Mouse (Mus musculus) left cerebral cortex, adult 18-20 months (tissue): ENCODE results near the gene Rgs6. TPM values are rescaled to one million over a fixed set of nuclear protein-coding genes. Genes with fewer than 3 reads are reported as not detected.

ENCODE experiments used
- DNase-seq, 2 experiments: peaks; one replicate each; pipeline ENCODE4 v3.0.0; 2021 to 2022; ENCODE audit warnings: low spot score in 2 of 2, mixed read lengths in 1 of 2
- total RNA-seq, 2 experiments: library from RNA; stranded (reverse); gene quantifications; 2 replicates each; pipeline ENCODE4 v1.2.3; 2021

Rgs6 gene
- total RNA-seq, 2 experiments from 2014 or later, result 63.9 to 70.1 TPM

DNA sequence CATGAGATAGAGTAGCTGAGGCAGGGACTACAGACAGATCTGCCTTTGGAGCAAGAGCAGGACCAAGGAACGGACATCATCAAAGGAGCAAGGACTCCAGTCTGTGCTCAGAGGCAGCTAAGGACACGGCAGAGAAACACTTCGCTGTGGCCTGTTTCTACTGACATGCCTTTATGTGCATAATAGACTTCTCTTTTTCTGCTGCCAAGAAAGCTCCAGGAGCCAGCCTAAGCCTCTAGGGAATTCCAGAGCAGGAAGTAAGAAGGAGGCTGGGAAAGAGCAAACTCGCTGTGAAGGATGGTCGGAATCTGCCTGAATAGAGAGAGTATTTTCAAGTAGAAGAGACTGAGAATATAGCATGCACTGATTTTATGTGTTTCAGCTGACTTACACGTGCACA is 253.5 kb downstream of the Rgs6 start:
- no peak for DNase-seq

- no peak for DNase-seq
Observed at GRCm38 (mm10) chr12:82848304-82848872, 260.3 kb downstream of the Rgs6 start.

DNA sequence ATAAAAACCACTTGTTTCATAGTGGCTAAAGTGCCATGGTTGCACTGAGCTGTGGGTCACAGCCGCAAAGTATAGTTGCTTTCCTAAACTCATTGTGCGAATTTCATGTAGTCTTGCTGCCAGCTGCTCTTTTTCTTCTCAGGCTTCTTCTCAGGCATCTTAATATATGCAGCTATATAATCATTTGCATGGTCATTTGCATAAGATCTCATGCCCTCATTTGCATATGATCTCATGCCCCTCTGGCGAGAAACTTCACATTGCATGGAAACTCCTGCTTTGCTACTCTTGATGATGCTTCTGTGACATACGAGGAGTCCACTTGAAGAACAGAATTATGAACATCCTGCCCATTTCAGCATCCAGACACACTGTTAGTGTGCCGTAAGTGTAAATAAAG is 266.8 kb downstream of the Rgs6 start:
- no peak for DNase-seq

GRCm38 (mm10) chr12:82855333-82856107 is 267.4 kb downstream of the Rgs6 start:
- DNase-seq, result peak in 1 of 2 experiments; percentile 15

GRCm38 (mm10) chr12:82865686-82866085 is 277.6 kb downstream of the Rgs6 start:
- peak in 1 of 2 experiments; percentile 21 for DNase-seq

- no peak for DNase-seq
Observed at GRCm38 (mm10) chr12:82880711-82881110, 292.6 kb downstream of the Rgs6 start.

GRCm38 (mm10) chr12:82883079-82883478 is 295.0 kb downstream of the Rgs6 start:
- DNase-seq, result no peak

DNA sequence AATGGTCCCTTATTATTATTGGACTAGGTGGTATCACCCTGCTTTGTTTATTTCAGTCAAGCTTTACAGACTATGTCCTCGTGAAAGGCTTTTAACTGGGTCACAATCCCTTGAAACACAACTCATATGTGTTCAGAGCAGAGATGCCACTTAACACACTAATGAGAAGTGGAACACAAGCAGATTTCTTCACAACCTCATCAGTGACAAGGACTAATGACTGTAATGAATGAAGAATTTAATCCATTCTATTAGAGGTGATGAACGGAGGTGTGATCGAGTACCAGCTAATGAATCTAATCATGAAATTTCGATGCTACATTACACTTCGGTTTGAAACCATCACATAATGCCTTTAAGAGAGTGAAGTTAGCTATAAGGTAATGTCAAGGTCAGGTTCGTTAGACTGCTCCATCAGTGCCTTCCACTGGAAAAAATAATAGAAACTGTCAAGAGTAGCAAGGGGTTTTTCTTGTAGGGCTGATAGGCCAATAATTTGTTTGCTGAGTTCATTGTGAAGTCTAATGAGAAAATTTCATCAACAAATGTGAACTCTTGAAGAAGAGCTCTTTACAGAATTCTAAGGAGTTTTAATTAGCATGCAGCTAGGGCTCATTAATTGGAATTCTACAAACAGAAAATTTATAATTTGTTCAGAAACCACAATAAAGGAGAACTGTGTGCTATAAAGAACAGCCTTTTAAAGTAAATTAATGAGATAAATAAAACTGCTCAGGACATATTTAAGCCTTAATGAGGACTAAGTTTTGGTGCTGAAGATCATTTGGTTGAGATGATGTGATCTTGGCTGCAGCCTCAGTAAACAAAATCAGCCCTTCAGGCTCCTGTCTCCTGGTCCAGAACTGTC is 307.1 kb downstream of the Rgs6 start:
- no peak for DNase-seq

DNA sequence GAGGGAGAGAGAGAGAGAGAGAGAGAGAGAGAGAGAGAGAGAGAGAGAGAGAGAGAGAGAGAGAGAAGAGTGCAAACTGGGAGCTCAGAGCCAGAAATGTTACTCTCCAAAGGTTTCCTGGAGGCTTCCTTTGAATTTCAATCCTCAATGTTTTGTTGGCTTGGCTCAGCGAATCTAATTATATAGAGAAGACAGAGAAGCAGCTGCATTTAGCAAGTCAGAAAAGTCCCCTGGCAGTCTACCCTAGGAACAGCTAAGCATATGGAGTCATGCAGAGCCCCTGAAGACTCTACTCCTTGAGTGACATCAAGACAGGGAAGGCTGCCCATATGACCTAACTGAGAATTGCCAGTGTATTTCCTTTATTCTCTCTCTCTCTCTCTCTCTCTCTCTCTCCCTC is 317.7 kb downstream of the Rgs6 start:
- peak; percentile 40 to 41 for DNase-seq

DNA sequence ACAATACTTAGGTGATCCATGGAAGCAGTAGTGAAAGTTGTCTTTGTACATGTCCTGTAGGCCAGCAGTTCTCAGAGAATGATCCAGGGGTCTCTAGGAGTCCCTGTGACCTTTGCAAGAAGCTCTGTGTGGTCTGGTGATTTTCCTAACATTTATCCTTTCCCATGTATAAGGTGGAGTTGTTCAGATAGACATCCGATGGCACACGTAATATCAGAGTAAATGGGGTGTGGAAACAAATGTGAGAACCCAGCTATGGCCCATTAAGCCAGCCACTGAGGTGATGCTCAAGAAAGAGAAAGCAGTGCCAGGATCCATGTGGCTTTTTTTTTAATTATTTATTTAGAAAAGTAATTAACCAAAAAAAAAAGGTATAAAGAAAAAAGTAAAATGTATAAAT is 322.8 kb downstream of the Rgs6 start:
- no peak for DNase-seq

DNA sequence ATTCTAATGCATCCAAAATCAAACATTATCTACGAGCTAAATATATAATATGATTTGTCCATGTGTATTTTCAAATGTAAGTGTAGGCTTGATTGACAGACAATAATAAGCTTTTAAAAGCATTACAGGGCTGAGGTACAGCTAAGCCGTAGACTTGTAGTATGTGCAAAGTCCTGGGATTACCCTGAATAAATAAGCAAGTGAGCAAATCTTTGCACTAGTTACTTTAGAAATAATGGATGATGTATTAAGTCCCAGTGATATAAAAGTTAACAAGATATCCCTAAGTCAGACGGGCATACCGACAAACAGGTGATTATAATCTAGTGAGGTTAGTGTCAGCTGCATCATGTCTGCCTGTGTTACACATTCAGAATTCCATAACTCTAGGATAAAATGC is 326.0 kb downstream of the Rgs6 start:
- no peak for DNase-seq

DNA sequence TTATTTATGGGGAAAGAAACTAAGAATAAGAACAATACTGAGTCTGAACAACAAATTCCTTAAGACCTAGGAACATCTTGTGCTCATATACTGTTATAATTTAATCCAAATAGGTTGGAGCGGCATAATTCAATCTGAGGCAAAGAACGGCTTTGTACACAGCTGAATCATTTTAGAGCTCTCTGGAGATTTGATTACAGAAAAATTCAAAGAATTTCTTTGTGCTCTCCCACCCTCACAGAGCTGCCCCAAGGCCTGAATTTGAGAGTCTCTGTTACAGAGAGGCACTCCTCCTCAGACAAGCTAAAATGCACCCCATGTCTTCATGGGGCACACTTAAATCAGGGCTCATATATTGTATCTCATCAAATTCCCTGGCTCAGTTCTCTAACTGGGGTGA is 332.1 kb downstream of the Rgs6 start:
- DNase-seq, result no peak

- no peak for DNase-seq
Observed at GRCm38 (mm10) chr12:82921287-82922015, 333.4 kb downstream of the Rgs6 start.

- no peak for DNase-seq
Observed at GRCm38 (mm10) chr12:82922856-82923506, 334.9 kb downstream of the Rgs6 start.

DNA sequence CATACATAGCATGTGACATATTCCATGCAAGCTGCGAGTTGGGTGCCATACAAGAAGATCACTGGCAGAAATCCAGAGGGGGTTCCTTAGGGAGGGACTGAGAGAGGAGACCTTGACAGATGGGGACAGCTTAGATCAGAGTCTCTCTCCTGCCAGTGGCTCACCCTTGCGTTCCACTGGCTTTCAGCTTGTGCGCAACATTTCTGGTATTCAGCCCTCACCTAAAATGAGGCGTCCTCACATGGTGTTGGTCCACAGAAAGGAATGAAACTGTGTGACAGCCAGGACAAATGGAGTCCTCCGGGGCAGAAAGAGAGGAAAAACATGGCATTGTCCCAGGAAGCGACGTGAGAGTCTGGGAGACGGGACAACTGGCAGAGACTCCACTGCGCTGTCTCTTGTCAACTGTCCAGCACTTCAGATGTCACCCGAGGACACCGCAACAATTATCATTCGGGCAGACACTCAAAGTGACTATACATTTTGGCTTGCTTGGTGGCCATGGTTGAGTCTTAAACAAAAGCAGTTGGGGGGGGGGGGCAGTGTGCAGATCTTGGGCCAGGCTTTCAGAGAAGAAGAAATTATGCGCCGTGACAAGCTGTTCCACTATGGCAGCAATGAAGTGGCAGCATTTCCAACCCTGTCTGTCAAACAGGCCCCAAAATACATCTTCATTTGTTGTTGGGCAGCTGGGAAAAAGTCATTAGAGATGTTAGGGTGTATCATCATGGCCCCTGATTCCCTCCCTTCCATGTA is 344.8 kb downstream of the Rgs6 start:
- no peak for DNase-seq

- no peak for DNase-seq
Observed at GRCm38 (mm10) chr12:82935121-82935762, 347.1 kb downstream of the Rgs6 start.

DNA sequence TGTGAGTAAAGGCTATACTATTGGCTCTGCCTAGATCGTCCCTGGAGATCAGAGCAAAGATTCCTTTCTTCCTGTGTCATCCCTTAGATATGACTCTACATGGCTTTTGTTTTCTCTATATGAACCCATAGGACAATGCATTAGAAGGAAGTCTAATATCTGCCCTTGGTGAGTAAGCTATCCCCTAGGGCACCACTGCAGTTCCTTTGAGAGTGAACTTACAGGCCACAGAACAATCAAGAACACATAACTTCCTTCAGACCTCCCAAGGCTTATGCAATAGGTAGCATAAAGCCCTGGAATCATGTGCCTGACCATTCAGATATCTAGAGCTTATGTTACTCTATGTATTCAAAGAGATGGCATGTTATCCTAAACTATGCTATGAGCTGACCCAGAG is 347.7 kb downstream of the Rgs6 start:
- no peak for DNase-seq

DNA sequence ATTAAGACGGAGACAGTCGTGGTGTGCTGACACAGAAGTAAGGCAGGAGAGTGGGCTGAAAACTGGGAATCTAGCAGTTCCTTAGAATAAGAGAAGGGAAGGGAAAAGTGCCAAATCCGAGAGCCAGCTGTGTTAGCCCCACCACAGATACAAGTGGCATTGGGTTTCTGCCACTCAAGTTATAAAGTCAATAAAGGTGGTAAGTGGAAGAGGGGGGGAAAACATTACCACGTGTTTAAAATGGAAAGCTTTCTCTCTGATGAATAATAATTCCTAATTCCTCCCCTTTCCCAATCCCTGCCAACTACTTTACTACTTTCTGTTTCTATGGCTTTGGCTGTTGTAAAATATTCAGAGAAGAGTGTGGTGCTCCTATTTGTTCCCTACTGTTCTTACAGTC is 352.4 kb downstream of the Rgs6 start:
- no peak for DNase-seq

DNA sequence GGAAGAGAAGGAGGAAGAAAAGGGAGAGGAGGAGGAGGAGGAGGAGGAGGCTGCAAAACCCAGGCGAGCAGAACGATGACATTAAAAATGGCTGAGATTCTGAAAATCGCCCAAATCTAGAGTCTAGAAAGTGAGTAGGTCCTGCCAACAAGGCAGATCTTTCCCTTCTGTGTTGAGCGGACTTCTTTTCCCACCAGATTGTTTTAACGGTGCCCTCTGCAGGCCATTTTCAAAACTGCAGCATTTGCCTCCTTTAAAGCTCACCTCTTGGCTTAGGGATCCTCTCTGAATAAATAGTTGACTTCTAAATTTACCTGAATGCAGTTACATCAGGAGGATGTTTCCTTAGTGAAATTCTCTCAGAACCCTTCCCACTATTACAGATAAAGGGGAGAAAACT is 358.4 kb downstream of the Rgs6 start:
- peak; percentile 87 to 90 for DNase-seq

GRCm38 (mm10) chr12:82961111-82961510 is 373.0 kb downstream of the Rgs6 start:
- no peak for DNase-seq
